Mouse (Mus musculus) forebrain, embryonic 12.5 days (tissue): ENCODE results near the gene Ugt1a6b. TPM values are rescaled to one million over a fixed set of nuclear protein-coding genes. Genes with fewer than 3 reads are reported as not detected.
"Not testable (repeated sequence)": the region's sequence is repeated elsewhere in the genome, so short reads cannot be mapped to it uniquely, and the experiment has no call there.

Experiments
- ATAC-seq: fragments of 200-750 bp; cut with Nextera tagmentation; 2 replicates; pipeline ENCODE4 v1.8.0; 2017; ENCODE audit warnings: moderate TSS enrichment; ENCODE audit not compliant: low FRiP score
- H3K27ac ChIP-seq: fragments of 300-500 bp; sonication (generic); 2 replicates; pipeline ENCODE4 v1.5.1; 2016; ENCODE audit warnings: mild to moderate bottlenecking
- H3K27me3 ChIP-seq: fragments of 300-500 bp; sonication (generic); 2 replicates; pipeline ENCODE4 v1.6.1; 2016; ENCODE audit warnings: mild to moderate bottlenecking
- H3K36me3 ChIP-seq: fragments of 300-500 bp; sonication (generic); replicated peaks from 2 replicates; pipeline ENCODE4 v1.6.1; 2016; ENCODE audit warnings: mild to moderate bottlenecking
- H3K4me1 ChIP-seq: fragments of 300-500 bp; sonication (generic); 2 replicates; pipeline ENCODE4 v1.6.1; 2016
- H3K4me2 ChIP-seq: fragments of 300-500 bp; sonication (generic); 2 replicates; pipeline ENCODE4 v1.6.1; 2016; ENCODE audit warnings: mild to moderate bottlenecking, moderate library complexity
- H3K4me3 ChIP-seq: fragments of 300-500 bp; sonication (generic); replicated peaks from 2 replicates; pipeline ENCODE4 v1.5.1; 2016; ENCODE audit warnings: mild to moderate bottlenecking
- H3K9ac ChIP-seq: fragments of 300-500 bp; sonication (generic); 2 replicates; pipeline ENCODE4 v1.6.1; 2016; ENCODE audit warnings: mild to moderate bottlenecking
- H3K9me3 ChIP-seq: fragments of 300-500 bp; sonication (generic); 2 replicates; pipeline ENCODE4 v1.6.1; 2016
- WGBS: fragments of 180-500 bp; shearing (Covaris S2); methylation state at CpG from one replicate; pipeline ENCODE4 v1.1.7; 2016; 5-methylcytosine and 5-hydroxymethylcytosine counted together
- polyA plus RNA-seq: library from polyadenylated mRNA; unstranded; fragments of >200 nt; fragmentation: Nextera tagmentation; extraction: Ambion mirVana; gene quantifications from 2 replicates; pipeline ENCODE4 v1.2.1, GENCODE M21; 2016

The Ugt1a6b gene
- 0.19 TPM in 1 of 2 replicates, not detected in the other for polyA plus RNA-seq

DNA sequence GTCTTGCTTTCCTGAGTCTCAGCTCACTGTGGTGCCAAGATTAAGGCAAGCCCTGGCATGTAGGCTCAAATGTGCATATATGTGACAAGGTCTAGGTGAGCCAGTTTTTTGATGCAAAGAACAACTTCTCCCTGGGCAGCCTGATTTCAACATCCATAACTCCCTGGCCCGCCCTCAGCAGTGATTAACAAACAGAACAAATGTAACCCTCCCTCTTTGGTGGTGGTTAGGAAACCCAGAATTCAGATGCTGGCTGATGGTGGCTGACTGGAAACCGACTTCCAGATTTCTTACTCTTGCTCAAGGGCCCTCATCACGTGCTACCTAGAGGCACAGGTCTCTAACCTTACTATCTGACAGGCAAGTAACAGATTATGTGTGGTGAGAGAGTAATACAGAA lies at the start of gene Ugt1a6b:
Ugt1a6b (plus strand) TSS at position 234 of the 400 bp plus-strand sequence.
- H3K9ac ChIP-seq, H3K4me3 ChIP-seq, H3K27me3 ChIP-seq, H3K4me2 ChIP-seq, H3K9me3 ChIP-seq, H3K36me3 ChIP-seq, H3K4me1 ChIP-seq, ATAC-seq, H3K27ac ChIP-seq: not testable (repeated sequence)
- WGBS = 70% methylated on average over 3 of the region's 3 CpGs

DNA sequence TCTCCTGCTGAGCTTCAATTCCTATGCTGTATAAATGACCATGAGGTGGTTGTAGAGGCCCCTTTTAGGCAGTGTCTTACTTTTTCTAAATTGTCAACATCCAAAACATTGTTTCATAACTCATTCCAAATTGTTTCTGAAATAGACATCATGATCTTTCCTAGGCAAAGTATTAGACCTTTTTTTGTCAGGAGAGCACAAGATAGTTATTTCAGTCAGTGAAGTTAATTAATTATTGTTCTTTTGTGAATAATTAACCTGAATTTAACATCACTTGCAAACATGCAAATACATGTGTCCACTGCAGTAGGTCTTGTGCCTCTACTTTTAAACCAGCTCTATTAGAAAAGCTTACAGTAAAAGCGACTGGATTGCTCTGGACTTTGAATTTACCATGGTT lies 48.0 kb upstream of the Ugt1a6b start, which contains the start of gene Ugt1a10:
Ugt1a10 (plus strand) TSS at position 301 of the 400 bp plus-strand sequence.
- no peak within 1 kb of the TSS for H3K9ac ChIP-seq
- H3K36me3 ChIP-seq = no peaks in the 10 kb centered on the region
- no peaks in the 10 kb centered on the region for H3K4me1 ChIP-seq
- no peak within 1 kb of the TSS for H3K4me3 ChIP-seq
- no peaks in the 10 kb centered on the region for H3K27me3 ChIP-seq
- H3K9me3 ChIP-seq = no peaks in the 10 kb centered on the region
- H3K27ac ChIP-seq = no peak within 1 kb of the TSS
- ATAC-seq = no peak
- no peak within 1 kb of the TSS for H3K4me2 ChIP-seq
- 81% methylated on average over 1 of the region's 1 CpGs for WGBS

DNA sequence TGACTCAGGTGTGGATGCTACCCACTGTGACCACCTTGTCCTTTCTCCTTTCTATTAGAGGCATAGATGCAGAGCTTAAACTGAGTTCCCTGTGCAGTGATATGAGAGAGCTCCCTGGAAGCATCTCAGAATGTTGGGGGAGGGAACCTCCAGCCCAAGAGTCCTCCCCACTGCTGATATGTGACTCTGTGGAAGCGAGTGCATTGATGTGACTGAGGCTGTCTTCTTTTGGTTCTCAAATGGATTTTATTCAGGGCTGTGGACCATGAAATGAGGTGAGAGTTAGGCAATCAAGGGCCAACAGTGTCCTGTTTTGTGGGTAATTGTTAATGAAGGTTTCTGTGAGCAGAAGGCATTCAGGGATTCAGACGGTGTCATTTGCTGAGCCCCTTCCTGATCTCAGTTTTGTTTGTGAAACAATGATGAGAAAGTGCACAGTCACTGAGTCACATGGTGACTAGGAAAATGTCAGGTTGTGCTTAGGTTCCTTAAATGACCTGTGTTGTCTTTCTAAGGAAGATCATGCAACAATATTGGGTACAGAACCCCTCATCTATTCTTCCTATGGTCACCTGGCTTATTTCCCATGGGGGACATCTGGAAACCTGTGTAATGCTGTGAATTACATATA lies 36.5 kb upstream of the Ugt1a6b start:
- WGBS = 30% methylated on average over 1 of the region's 2 CpGs
- not testable (repeated sequence) for H3K27ac ChIP-seq

DNA sequence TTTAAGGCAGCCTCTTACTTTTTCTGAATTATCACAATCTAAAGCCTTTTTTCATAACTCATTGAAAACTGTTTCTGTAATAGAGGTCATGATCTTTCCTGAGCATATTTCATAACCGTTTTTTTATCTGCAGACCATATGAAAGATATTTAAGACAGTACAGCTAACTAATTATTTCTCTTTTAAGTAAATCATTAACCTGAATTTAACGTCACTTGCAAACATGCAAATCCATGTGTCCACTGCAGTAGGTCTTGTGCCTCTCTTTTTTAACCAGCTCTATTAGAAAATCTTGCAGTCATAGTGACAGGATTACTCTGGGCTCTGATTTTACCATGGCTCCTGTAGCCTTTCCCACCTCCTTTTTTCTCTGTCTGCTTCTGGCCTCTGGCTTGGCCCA lies 32.6 kb upstream of the Ugt1a6b start, which contains the start of gene Ugt1a9:
Ugt1a9 (plus strand) TSS at position 306 of the 400 bp plus-strand sequence.
- no peaks in the 10 kb centered on the region for H3K27me3 ChIP-seq
- no peak within 1 kb of the TSS for H3K4me2 ChIP-seq
- H3K4me3 ChIP-seq = no peak within 1 kb of the TSS
- no peaks in the 10 kb centered on the region for H3K9me3 ChIP-seq
- no peak for ATAC-seq
- no peak within 1 kb of the TSS for H3K27ac ChIP-seq
- 85% methylated on average over 2 of the region's 2 CpGs for WGBS
- no peak within 1 kb of the TSS for H3K9ac ChIP-seq
- no peaks in the 10 kb centered on the region for H3K4me1 ChIP-seq
- H3K36me3 ChIP-seq = no peaks in the 10 kb centered on the region

More for the DNA sequence above, 36.5 kb upstream of the Ugt1a6b start:
- H3K4me1 ChIP-seq, ATAC-seq, H3K27me3 ChIP-seq, H3K36me3 ChIP-seq, H3K4me2 ChIP-seq, H3K9me3 ChIP-seq, H3K9ac ChIP-seq, H3K4me3 ChIP-seq: not testable (repeated sequence)

DNA sequence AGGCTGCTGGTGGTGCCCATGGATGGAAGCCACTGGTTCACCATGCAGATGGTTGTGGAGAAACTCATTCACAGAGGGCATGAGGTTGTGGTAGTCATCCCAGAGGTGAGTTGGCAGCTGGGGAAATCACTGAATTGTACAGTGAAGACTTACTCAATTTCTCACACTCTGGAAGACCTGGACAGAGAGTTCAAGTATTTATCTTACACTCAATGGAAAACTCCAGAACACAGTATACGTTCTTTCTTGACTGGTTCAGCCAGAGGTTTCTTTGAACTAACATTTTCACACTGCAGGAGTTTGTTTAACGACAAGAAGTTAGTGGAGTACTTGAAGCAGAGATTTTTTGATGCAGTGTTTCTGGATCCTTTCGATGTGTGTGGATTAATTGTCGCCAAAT lies 32.1 kb upstream of the Ugt1a6b start:
- Histone ChIP-seq H3K9ac (no peak overlapping the region), H3K4me1 (no peaks in the 10 kb centered on the region), H3K36me3 (no peaks in the 10 kb centered on the region), H3K9me3 (no peaks in the 10 kb centered on the region), H3K27ac (no peak overlapping the region), H3K4me3 (no peak overlapping the region), H3K27me3 (no peaks in the 10 kb centered on the region), H3K4me2 (no peak overlapping the region)
- ATAC-seq = no peak
- WGBS = 87% methylated on average over 4 of the region's 4 CpGs

DNA sequence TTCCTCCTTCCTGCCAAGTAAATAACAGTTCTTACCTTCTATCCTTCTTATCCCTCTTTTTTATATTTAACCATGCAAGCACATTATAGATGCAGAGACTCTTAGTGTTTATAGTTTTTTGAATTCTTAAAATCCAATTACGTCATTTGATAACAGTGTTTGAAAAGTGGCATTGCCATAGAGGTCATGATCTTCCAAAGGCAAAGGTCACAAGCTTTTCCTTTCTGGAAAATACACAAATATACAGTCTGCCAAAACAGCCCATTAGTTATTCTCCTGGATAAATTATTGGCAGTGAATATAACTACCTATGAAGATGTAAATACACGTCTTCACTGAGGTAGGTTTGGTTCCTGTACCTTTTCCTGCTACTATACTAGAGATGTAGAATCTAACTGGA lies 28.6 kb upstream of the Ugt1a6b start:
- Histone ChIP-seq H3K27me3 (no peaks in the 10 kb centered on the region), H3K4me3 (no peak overlapping the region), H3K9me3 (no peaks in the 10 kb centered on the region), H3K36me3 (no peaks in the 10 kb centered on the region), H3K27ac (no peak overlapping the region), H3K4me2 (no peak overlapping the region), H3K9ac (no peak overlapping the region), H3K4me1 (no peaks in the 10 kb centered on the region)
- WGBS = 91% methylated on average over 2 of the region's 2 CpGs
- no peak for ATAC-seq

DNA sequence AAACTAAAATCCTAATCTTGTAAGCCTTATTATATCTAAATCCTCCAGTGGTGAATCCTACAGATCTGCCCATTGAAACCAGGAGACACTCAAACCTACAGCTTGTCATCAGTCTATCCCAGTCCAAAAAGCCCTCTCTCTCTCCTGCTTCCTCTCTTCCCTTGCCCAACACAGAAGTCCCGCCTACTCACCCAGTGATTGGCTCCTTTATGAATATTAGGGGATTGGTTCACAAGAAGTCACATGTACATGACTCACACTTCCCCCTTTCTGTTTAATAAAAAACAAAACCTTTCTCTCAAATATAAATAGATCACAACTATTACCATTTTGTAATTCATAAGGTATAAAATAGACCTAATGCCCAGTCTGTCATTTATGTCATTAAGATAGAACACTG lies 25.9 kb upstream of the Ugt1a6b start:
- WGBS = 81% methylated on average over 1 of the region's 1 CpGs
- H3K9me3 ChIP-seq = no peaks in the 10 kb centered on the region
- ATAC-seq = no peak
- H3K4me3 ChIP-seq = no peak overlapping the region
- no peak overlapping the region for H3K9ac ChIP-seq
- H3K36me3 ChIP-seq = no peaks in the 10 kb centered on the region
- no peak overlapping the region for H3K27ac ChIP-seq
- H3K27me3 ChIP-seq = no peaks in the 10 kb centered on the region
- no peak overlapping the region for H3K4me2 ChIP-seq
- H3K4me1 ChIP-seq = no peaks in the 10 kb centered on the region

DNA sequence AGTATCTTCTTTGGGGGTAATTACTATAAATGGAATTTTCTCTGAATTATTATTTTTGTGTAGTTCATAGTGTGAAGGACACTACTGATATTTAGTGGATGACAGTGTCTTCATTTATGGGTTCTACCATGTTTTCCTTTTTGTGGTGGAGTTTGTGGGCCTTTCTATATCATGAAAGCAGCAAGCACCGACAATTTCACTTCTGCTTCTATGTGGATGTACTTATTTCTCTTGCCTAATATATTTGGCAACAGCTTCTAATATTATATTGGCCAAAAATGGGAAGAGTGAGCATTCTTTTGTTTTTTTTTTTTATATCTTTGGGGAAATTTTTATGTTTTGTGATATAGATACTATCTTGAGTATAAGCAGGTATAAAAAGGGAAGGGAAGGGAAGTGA lies 21.4 kb upstream of the Ugt1a6b start:
- no peaks in the 10 kb centered on the region for H3K36me3 ChIP-seq
- H3K4me1 ChIP-seq = no peaks in the 10 kb centered on the region
- 95% methylated on average over 1 of the region's 1 CpGs for WGBS
- H3K9ac ChIP-seq = no peak overlapping the region
- H3K9me3 ChIP-seq = no peaks in the 10 kb centered on the region
- H3K4me2 ChIP-seq = no peak overlapping the region
- no peak for ATAC-seq
- H3K27me3 ChIP-seq = no peaks in the 10 kb centered on the region
- H3K4me3 ChIP-seq = no peak overlapping the region
- H3K27ac ChIP-seq = no peak overlapping the region

DNA sequence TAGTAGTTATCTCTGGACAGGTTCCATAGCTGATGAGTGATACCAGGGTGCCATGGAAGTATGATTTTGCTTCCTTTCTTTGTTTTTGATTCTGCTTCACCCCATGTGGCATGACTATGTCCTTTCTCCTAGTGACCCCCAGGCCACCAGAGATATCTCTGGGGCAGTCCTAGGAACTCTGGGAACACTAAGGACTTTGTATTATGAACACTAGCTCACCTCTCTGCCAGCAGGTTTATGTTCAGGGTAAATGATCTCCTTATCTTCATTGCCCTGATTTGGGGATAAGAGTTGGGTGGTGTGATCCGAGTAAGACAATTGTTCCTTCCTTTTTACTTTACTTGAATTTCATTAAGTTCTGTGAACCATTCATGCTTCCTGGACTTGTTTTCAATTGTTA lies 16.9 kb upstream of the Ugt1a6b start:
- Histone ChIP-seq H3K4me1 (no peaks in the 10 kb centered on the region), H3K36me3 (no peaks in the 10 kb centered on the region), H3K27me3 (no peaks in the 10 kb centered on the region), H3K9ac (no peak overlapping the region), H3K4me2 (no peak overlapping the region), H3K4me3 (no peak overlapping the region), H3K27ac (no peak overlapping the region), H3K9me3 (no peaks in the 10 kb centered on the region)
- ATAC-seq = no peak
- WGBS = 81% methylated on average over 1 of the region's 1 CpGs

DNA sequence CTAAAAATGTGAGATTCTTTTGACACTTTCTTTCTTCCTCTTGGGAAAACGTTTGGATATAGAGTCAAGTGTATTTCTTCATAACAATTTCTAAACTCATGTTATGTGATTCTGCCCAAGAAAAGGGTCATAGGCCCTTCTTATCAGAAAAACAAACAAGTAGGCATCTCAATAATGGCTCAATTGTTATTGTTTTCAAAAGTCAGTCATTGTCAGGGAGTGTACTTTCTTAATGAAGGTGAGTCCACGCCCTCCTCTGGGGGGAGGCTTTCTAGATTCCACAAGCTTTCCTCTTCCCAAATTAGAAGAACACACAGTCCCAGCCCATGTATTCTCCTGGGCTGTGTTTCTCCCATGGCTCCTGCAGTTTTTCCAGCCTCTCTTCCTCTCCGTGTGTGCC lies 15.5 kb upstream of the Ugt1a6b start, which contains the start of gene Ugt1a8:
Ugt1a8 (plus strand) TSS at position 301 of the 400 bp plus-strand sequence.
- no peak within 1 kb of the TSS for H3K4me3 ChIP-seq
- H3K9ac ChIP-seq = no peak within 1 kb of the TSS
- no peak within 1 kb of the TSS for H3K4me2 ChIP-seq
- no peaks in the 10 kb centered on the region for H3K9me3 ChIP-seq
- no peaks in the 10 kb centered on the region for H3K4me1 ChIP-seq
- ATAC-seq = no peak
- no peaks in the 10 kb centered on the region for H3K36me3 ChIP-seq
- 84% methylated on average over 3 of the region's 3 CpGs for WGBS
- H3K27ac ChIP-seq = no peak within 1 kb of the TSS
- no peaks in the 10 kb centered on the region for H3K27me3 ChIP-seq

DNA sequence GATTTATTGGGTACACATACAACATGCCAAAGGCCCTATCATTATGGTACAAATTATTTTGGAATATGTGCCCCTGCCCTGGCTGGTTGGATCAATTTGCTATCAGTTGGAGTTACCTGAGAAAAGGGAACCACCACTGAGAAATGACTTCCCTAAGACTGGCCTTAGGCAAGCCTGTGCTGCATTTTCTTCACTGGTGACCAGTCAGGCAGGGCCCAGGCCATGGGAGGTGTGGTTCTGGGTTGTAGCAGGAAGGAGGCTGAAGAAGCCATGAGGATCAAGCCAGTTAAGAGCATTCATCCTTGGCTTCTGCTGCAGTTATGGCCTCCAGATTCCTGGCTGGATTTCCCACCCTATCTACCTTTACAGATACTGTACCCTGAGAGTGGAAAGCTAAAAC lies 10.7 kb upstream of the Ugt1a6b start:
- no peaks in the 10 kb centered on the region for H3K36me3 ChIP-seq
- no peak overlapping the region for H3K27ac ChIP-seq
- no peaks in the 10 kb centered on the region for H3K4me1 ChIP-seq
- no peak overlapping the region for H3K9ac ChIP-seq
- H3K4me2 ChIP-seq = no peak overlapping the region
- H3K4me3 ChIP-seq = no peak overlapping the region
- ATAC-seq = no peak
- H3K9me3 ChIP-seq = no peaks in the 10 kb centered on the region
- no peaks in the 10 kb centered on the region for H3K27me3 ChIP-seq

DNA sequence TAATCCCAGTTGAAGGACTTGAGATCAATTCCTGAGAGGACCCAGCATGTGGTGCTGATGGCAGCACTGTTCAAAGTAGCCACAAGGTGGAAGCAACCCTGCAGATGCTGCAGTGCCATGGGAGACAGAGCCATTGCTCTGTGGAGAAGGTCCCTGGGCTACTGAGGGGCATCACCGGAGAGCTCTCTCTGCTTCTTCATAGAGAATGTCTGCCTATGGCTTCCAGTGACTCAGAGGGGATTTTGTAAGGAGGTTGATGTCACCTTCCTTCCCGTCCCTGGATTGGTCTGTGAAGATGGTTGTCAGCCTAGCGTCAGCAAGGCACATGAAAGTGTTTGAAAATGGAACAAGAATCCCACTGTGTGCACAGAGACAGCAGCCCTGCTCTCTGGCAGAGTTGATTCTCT lies 8.8 kb upstream of the Ugt1a6b start:
- not testable (repeated sequence) for H3K27ac ChIP-seq, H3K4me2 ChIP-seq, ATAC-seq, H3K36me3 ChIP-seq, H3K9me3 ChIP-seq, H3K27me3 ChIP-seq, H3K4me1 ChIP-seq, H3K4me3 ChIP-seq, H3K9ac ChIP-seq
- WGBS = 88% methylated on average over 3 of the region's 3 CpGs

DNA sequence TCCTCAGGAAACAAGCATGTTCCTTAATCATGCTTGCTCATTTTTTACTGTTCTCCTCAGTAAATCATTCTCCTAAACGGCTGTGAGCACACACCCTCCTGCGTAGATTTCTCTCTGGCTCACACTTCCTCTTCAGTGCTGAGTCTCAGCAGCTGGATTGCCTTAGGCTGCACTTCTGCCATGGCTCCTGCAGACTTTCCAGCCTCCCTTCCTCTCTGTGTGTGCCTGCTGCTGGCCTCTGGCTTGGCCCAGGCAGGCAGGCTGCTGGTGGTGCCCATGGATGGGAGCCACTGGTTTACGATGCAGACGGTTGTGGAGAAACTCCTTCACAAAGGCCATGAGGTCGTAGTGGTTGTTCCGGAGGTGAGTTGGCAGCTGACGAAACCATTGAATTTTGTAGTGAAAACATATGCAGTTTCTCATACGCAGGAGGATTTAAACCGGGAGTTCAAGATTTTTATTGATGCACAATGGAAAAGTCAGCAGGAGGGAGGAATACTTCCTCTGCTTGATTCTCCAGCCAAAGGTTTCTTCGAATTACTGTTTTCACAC lies 8.0 kb upstream of the Ugt1a6b start, which contains the start of gene Ugt1a7c:
Ugt1a7c (plus strand) TSS at position 122 of the 552 bp plus-strand sequence.
- Histone ChIP-seq H3K36me3 (no peaks in the 10 kb centered on the region), H3K9me3 (no peaks in the 10 kb centered on the region), H3K9ac (no peak within 1 kb of the TSS), H3K4me3 (no peak within 1 kb of the TSS), H3K27ac (no peak within 1 kb of the TSS), H3K4me2 (no peak within 1 kb of the TSS), H3K4me1 (no peaks in the 10 kb centered on the region), H3K27me3 (no peaks in the 10 kb centered on the region)
- no peak for ATAC-seq
- 68% methylated on average over 10 of the region's 10 CpGs for WGBS
